In the genomic region with DNA sequence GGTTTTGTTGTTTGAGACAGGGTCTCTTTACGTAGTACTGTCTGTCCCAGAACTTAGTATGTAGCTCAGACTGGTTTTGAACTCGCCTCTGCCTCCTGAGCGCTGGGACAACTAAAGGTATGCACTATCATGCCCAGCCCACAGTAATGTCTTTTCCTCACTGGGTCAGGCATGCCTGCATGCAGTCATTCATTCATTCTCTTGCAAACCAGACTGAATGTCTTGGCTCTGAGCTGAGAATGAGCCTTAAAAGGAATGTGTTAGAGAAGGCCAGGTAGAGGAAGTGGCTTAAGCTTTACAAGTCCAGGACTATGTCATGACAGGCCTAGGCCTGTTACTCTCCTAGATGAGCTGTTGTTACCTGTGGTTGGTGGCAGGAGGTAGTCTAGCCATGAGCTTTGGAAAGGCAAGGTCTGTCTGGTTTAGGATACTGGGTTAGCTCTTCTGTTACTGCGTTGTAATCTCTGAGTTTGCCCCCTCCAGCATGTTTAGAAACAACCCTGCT, we compare ENCODE assay signal across 23 mouse cellular contexts.
"Had no signal": no experiment of that assay in that cellular context is flagged by ENCODE, and none has a peak within 500 bp of the region (broad histone marks: within the 10 kb centered on the region; RNA-seq: fewer than 3 reads in every experiment).

No protein-coding gene starts in this region.

- H3K9me3 ChIP-seq: heart, embryonic 10.5 days; heart, embryonic 12.5 days; hindbrain, embryonic 10.5 days; hindbrain, embryonic 12.5 days; intestine, embryonic 15.5 days; kidney, embryonic 15.5 days; limb, embryonic 13.5 days; limb, embryonic 15.5 days; liver, embryonic 12.5 days had no signal

- H3K27me3 ChIP-seq: heart, embryonic 12.5 days; hindbrain, embryonic 12.5 days; intestine, embryonic 15.5 days; kidney, embryonic 15.5 days; limb, embryonic 13.5 days; limb, embryonic 15.5 days; liver, embryonic 12.5 days had no signal

- H3K4me3 ChIP-seq: heart, embryonic 10.5 days; heart, embryonic 12.5 days; hindbrain, embryonic 10.5 days; hindbrain, embryonic 12.5 days; intestine, embryonic 15.5 days; kidney, embryonic 15.5 days; limb, embryonic 13.5 days; limb, embryonic 15.5 days; liver, embryonic 12.5 days had no signal

- H3K9ac ChIP-seq: heart, embryonic 12.5 days; hindbrain, embryonic 12.5 days; hindbrain, embryonic 14.5 days; intestine, embryonic 15.5 days; kidney, embryonic 15.5 days; limb, embryonic 13.5 days; limb, embryonic 15.5 days; liver, embryonic 12.5 days had no signal

- H3K4me1 ChIP-seq: heart, embryonic 10.5 days; heart, embryonic 12.5 days; hindbrain, embryonic 10.5 days; hindbrain, embryonic 12.5 days; intestine, embryonic 15.5 days; kidney, embryonic 15.5 days; limb, embryonic 13.5 days; limb, embryonic 15.5 days; liver, embryonic 12.5 days had no signal

- H3K27ac ChIP-seq: heart, embryonic 10.5 days; hindbrain, embryonic 10.5 days; hindbrain, embryonic 12.5 days; hindbrain, embryonic 14.5 days; intestine, embryonic 15.5 days; kidney, embryonic 15.5 days; kidney, postnatal 0 days; limb, embryonic 13.5 days; limb, embryonic 15.5 days; liver, embryonic 12.5 days had no signal

- DNase-seq: gastrocnemius, postnatal 14 days; gastrocnemius, postnatal 36 days; heart, adult 18-20 months; heart, postnatal 10 days; heart, postnatal 4 days; kidney, adult 2 months; kidney, adult 9 months; kidney, postnatal 14 days; kidney, postnatal 36 days; layer of hippocampus, adult 9-11 months; layer of hippocampus, postnatal 36 days; left cerebral cortex, postnatal 4 days had no signal
